Mouse (Mus musculus): ENCODE measurements around the gene 2610301B20Rik. TPM values are rescaled to one million over a fixed set of nuclear protein-coding genes. Genes with fewer than 3 reads are reported as not detected.

2610301B20Rik gene
- polyA plus RNA-seq, 1 experiment from 2014 or later = 43.3 TPM

- Histone ChIP-seq H3K9me3 (replicated peaks) (no peaks in the 10 kb centered on the region), H3K27me3 (no peaks in the 10 kb centered on the region; the same call in 1 of the 2 replicates), H3K36me3 (no peaks in the 10 kb centered on the region), H3K4me3 (no peak overlapping the region), H3K4me2 (replicated peaks) (no peak overlapping the region), H3K9ac (no peak overlapping the region), H3K27ac (no peak overlapping the region), H3K4me1 (no peaks in the 10 kb centered on the region)
- ATAC-seq (ENCODE audit: low FRiP score) = peak; percentile 90
- 23% methylated on average over 7 of the region's 7 CpGs for WGBS
These were observed 38.5 kb downstream of the 2610301B20Rik start for GRCm38 (mm10) chr4:10912611-10913301.

- Histone ChIP-seq H3K4me3 (no peak overlapping the region), H3K27ac (no peak overlapping the region), H3K4me1 (no peaks in the 10 kb centered on the region), H3K27me3 (no peaks in the 10 kb centered on the region; the same call in 1 of the 2 replicates), H3K36me3 (no peaks in the 10 kb centered on the region), H3K9ac (no peak overlapping the region), H3K9me3 (replicated peaks) (no peaks in the 10 kb centered on the region), H3K4me2 (replicated peaks) (no peak overlapping the region)
- ATAC-seq (ENCODE audit: low FRiP score) = no peak
- WGBS = 87% methylated on average over 3 of the region's 3 CpGs
These were observed 39.1 kb downstream of the 2610301B20Rik start for GRCm38 (mm10) chr4:10913409-10913808.

GRCm38 (mm10) chr4:10914766-10915165, 40.5 kb downstream of the 2610301B20Rik start:
- Histone ChIP-seq H3K4me1 (no peaks in the 10 kb centered on the region), H3K4me2 (replicated peaks) (no peak overlapping the region), H3K9me3 (replicated peaks) (no peaks in the 10 kb centered on the region), H3K27me3 (no peaks in the 10 kb centered on the region; the same call in 1 of the 2 replicates), H3K36me3 (no peaks in the 10 kb centered on the region), H3K4me3 (no peak overlapping the region), H3K9ac (no peak overlapping the region), H3K27ac (no peak overlapping the region)
- 85% methylated on average over 2 of the region's 2 CpGs for WGBS
- no peak for ATAC-seq (ENCODE audit: low FRiP score)

- Histone ChIP-seq H3K27ac (no peak overlapping the region), H3K4me1 (no peaks in the 10 kb centered on the region), H3K9ac (no peak overlapping the region), H3K4me2 (replicated peaks) (no peak overlapping the region), H3K4me3 (no peak overlapping the region), H3K36me3 (no peaks in the 10 kb centered on the region), H3K9me3 (replicated peaks) (no peaks in the 10 kb centered on the region), H3K27me3 (no peaks in the 10 kb centered on the region; the same call in 1 of the 2 replicates)
- no peak for ATAC-seq (ENCODE audit: low FRiP score)
- WGBS = 86% methylated on average over 3 of the region's 3 CpGs
These were observed 41.0 kb downstream of the 2610301B20Rik start for GRCm38 (mm10) chr4:10915271-10915670.

GRCm38 (mm10) chr4:10918402-10918801, 44.1 kb downstream of the 2610301B20Rik start:
- Histone ChIP-seq H3K9me3 (replicated peaks) (no peaks in the 10 kb centered on the region), H3K27ac (no peak overlapping the region), H3K4me1 (no peaks in the 10 kb centered on the region), H3K36me3 (no peaks in the 10 kb centered on the region), H3K27me3 (no peaks in the 10 kb centered on the region), H3K4me2 (replicated peaks) (no peak overlapping the region), H3K4me3 (no peak overlapping the region), H3K9ac (no peak overlapping the region)
- WGBS = 88% methylated on average over 8 of the region's 8 CpGs
- no peak for ATAC-seq (ENCODE audit: low FRiP score)

GRCm38 (mm10) chr4:10919097-10919496, 44.8 kb downstream of the 2610301B20Rik start:
- 65% methylated on average over 5 of the region's 5 CpGs for WGBS
- Histone ChIP-seq H3K36me3 (no peaks in the 10 kb centered on the region), H3K4me2 (replicated peaks) (no peak overlapping the region), H3K4me1 (no peaks in the 10 kb centered on the region), H3K9ac (no peak overlapping the region), H3K4me3 (no peak overlapping the region), H3K27me3 (no peaks in the 10 kb centered on the region), H3K9me3 (replicated peaks) (no peaks in the 10 kb centered on the region), H3K27ac (no peak overlapping the region)
- no peak for ATAC-seq (ENCODE audit: low FRiP score)

GRCm38 (mm10) chr4:10919530-10919929, 45.2 kb downstream of the 2610301B20Rik start:
- ATAC-seq (ENCODE audit: low FRiP score) = no peak
- WGBS = 78% methylated on average over 3 of the region's 3 CpGs
- no peaks in the 10 kb centered on the region for H3K9me3 ChIP-seq (replicated peaks)

GRCm38 (mm10) chr4:10919987-10920386, 45.7 kb downstream of the 2610301B20Rik start:
- H3K4me3 ChIP-seq = no peak overlapping the region
- ATAC-seq (ENCODE audit: low FRiP score) = no peak
- no peak overlapping the region for H3K9ac ChIP-seq
- no peak overlapping the region for H3K27ac ChIP-seq
- no peaks in the 10 kb centered on the region for H3K27me3 ChIP-seq
- no peak overlapping the region for H3K4me2 ChIP-seq (replicated peaks)
- H3K36me3 ChIP-seq = no peaks in the 10 kb centered on the region
- no peaks in the 10 kb centered on the region for H3K9me3 ChIP-seq (replicated peaks)
- WGBS = 84% methylated on average over 6 of the region's 6 CpGs
- H3K4me1 ChIP-seq = no peaks in the 10 kb centered on the region

More at GRCm38 (mm10) chr4:10919530-10919929, 45.2 kb downstream of the 2610301B20Rik start:
- Histone ChIP-seq H3K4me2 (replicated peaks) (no peak overlapping the region), H3K4me1 (no peaks in the 10 kb centered on the region), H3K27me3 (no peaks in the 10 kb centered on the region), H3K36me3 (no peaks in the 10 kb centered on the region), H3K4me3 (no peak overlapping the region), H3K27ac (no peak overlapping the region), H3K9ac (no peak overlapping the region)

- no peak overlapping the region for H3K27ac ChIP-seq
- H3K9ac ChIP-seq = no peak overlapping the region
- H3K4me3 ChIP-seq = no peak overlapping the region
- no peak overlapping the region for H3K4me2 ChIP-seq (replicated peaks)
- no peaks in the 10 kb centered on the region for H3K36me3 ChIP-seq
- ATAC-seq (ENCODE audit: low FRiP score) = no peak
- H3K4me1 ChIP-seq = no peaks in the 10 kb centered on the region
- 90% methylated on average over 6 of the region's 6 CpGs for WGBS
- no peaks in the 10 kb centered on the region for H3K9me3 ChIP-seq (replicated peaks)
- H3K27me3 ChIP-seq = no peaks in the 10 kb centered on the region
These were observed 46.3 kb downstream of the 2610301B20Rik start for GRCm38 (mm10) chr4:10920622-10921021.

GRCm38 (mm10) chr4:10923180-10923579, 48.9 kb downstream of the 2610301B20Rik start:
- H3K36me3 ChIP-seq = no peaks in the 10 kb centered on the region
- 70% methylated on average over 6 of the region's 6 CpGs for WGBS
- no peak overlapping the region for H3K27ac ChIP-seq
- H3K4me2 ChIP-seq (replicated peaks) = no peak overlapping the region
- H3K27me3 ChIP-seq = no peaks in the 10 kb centered on the region
- H3K9me3 ChIP-seq (replicated peaks) = no peaks in the 10 kb centered on the region
- H3K4me1 ChIP-seq = no peaks in the 10 kb centered on the region
- no peak overlapping the region for H3K4me3 ChIP-seq
- H3K9ac ChIP-seq = no peak overlapping the region
- ATAC-seq (ENCODE audit: low FRiP score) = no peak

- no peak overlapping the region for H3K27ac ChIP-seq
- H3K36me3 ChIP-seq = no peaks in the 10 kb centered on the region
- ATAC-seq (ENCODE audit: low FRiP score) = no peak
- no peaks in the 10 kb centered on the region for H3K4me1 ChIP-seq
- H3K4me3 ChIP-seq = no peak overlapping the region
- H3K27me3 ChIP-seq = no peaks in the 10 kb centered on the region
- no peak overlapping the region for H3K9ac ChIP-seq
- H3K4me2 ChIP-seq (replicated peaks) = no peak overlapping the region
- WGBS = 73% methylated on average over 2 of the region's 2 CpGs
- H3K9me3 ChIP-seq (replicated peaks) = no peaks in the 10 kb centered on the region
These were observed 49.8 kb downstream of the 2610301B20Rik start for GRCm38 (mm10) chr4:10924140-10924539.

- Histone ChIP-seq H3K9ac (no peak overlapping the region), H3K36me3 (no peaks in the 10 kb centered on the region), H3K27ac (no peak overlapping the region), H3K27me3 (no peaks in the 10 kb centered on the region), H3K9me3 (replicated peaks) (no peaks in the 10 kb centered on the region), H3K4me3 (no peak overlapping the region), H3K4me2 (replicated peaks) (no peak overlapping the region), H3K4me1 (no peaks in the 10 kb centered on the region)
- no peak for ATAC-seq (ENCODE audit: low FRiP score)
- WGBS = 91% methylated on average over 5 of the region's 5 CpGs
These were observed 50.2 kb downstream of the 2610301B20Rik start for GRCm38 (mm10) chr4:10924541-10924940.

- Histone ChIP-seq H3K27me3 (no peaks in the 10 kb centered on the region), H3K9ac (no peak overlapping the region), H3K9me3 (replicated peaks) (no peaks in the 10 kb centered on the region), H3K4me3 (no peak overlapping the region), H3K4me2 (replicated peaks) (no peak overlapping the region), H3K27ac (no peak overlapping the region), H3K36me3 (no peaks in the 10 kb centered on the region), H3K4me1 (no peaks in the 10 kb centered on the region)
- 93% methylated on average over 4 of the region's 4 CpGs for WGBS
- no peak for ATAC-seq (ENCODE audit: low FRiP score)
These were observed 52.1 kb downstream of the 2610301B20Rik start for GRCm38 (mm10) chr4:10926416-10926815.
